Mouse (Mus musculus) gastrocnemius, postnatal 4 days (tissue): ENCODE data around the gene Hspa12b. TPM values are rescaled to one million over a fixed set of nuclear protein-coding genes. Genes with fewer than 3 reads are reported as not detected.
A peak's percentile ranks its signal among the peaks of the same experiment; 100 is the strongest.

Experiments used
- DNase-seq, 2 experiments: peaks; one replicate each; pipeline ENCODE4 v3.0.0; 2021 to 2022; ENCODE audit warnings: low spot score in 2 of 2, mixed read lengths in 2 of 2
- total RNA-seq, 2 experiments: library from RNA; stranded (reverse); gene quantifications; 2 replicates each; pipeline ENCODE4 v1.2.3; 2021

Gene Hspa12b
- total RNA-seq, 2 experiments from 2014 or later = 30.6 to 32.6 TPM

DNA sequence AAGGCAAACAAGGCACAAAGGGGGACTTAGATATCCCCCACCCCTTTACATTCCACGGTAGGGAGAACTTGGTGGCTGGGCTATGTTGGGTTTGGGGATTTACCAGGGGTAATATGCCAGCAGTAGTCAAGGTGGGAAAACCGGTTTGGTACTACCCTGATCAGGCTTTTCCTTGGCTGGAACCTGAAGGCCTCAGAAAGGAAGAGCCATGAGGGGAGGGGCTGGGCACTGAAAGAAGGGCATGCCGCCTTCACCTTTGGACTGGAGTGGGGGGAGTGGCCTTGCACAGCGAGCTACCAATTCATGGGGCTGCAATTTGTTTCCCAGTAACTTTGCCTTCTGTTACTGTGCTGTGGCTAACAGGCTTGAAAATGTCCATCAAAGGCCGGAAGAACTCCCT, 49.4 kb downstream of the Hspa12b start:
- DNase-seq = no peak

DNA sequence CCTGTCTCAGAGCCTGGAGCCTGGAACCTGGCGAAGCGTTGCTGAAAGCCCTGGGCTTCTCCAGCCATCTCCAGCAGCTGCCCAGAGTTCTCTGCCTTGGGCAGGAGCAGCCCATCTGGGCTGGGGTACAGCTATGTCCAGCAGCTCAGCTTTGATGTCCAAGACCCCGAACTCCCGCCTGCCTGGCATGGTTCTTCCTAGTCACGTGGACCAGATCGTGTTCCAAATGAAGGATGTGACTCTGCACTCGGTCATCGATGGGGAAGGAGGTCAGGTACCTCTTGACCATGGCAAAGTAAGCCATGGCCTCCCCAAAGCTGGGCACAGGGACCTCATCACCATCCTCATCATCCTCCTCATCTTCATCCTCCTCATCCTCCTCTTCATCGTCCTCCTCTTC, 50.9 kb downstream of the Hspa12b start:
- DNase-seq = no peak

DNA sequence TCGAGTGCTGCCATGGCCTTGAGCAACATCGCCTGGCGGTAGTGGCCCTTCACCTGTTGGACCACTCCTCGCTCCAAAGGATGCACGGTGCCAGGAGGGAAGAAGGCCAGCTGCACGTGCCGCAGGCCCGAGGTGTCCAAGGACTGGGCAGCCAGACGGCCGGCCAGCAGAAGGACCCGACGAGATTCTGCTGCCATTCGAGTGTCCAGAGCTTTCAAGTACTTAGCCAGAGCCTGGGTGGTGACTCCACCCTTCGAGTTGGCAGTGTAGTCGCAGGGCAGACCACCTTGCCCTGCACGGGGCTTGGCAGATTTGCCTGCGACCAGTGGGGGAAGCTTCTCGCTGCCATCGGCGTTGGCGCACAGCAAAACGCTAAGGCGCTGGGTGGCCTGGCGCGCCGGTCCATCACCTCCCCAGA, 51.8 kb downstream of the Hspa12b start:
- peak in 1 of 2 experiments; percentile 23 for DNase-seq

DNA sequence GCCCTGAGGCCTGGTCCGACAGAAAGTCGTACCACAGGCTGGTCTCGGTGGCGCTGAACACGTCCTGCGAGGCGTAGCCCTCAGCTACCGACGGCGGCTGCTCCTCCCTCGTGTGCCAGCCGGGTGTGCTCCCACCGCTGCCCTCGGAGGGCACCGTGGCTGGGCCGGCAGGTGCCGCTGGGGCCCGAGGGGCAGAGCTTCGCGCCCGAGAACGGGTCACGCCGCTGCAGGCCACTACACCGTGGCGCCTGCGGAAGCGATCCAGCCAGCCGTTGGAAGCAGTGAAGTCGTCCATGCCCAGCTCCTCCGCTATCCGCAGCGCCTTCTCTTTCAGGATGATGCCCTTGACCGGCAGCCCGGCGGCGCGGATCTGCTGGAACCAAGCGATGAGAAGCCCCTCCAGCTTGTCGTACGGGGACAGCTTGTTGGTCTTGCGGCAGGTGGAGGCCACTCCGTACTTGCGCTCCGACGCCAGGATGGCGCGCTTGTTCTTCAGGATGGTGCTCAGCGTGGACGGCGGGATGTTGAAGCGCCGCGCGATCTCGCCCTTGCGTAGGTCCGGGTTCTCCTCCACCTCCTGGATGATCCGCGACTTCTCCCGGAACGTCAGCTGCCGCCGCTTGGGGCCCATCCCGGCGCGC, 52.3 kb downstream of the Hspa12b start:
- peak; percentile 53 to 71 for DNase-seq

DNA sequence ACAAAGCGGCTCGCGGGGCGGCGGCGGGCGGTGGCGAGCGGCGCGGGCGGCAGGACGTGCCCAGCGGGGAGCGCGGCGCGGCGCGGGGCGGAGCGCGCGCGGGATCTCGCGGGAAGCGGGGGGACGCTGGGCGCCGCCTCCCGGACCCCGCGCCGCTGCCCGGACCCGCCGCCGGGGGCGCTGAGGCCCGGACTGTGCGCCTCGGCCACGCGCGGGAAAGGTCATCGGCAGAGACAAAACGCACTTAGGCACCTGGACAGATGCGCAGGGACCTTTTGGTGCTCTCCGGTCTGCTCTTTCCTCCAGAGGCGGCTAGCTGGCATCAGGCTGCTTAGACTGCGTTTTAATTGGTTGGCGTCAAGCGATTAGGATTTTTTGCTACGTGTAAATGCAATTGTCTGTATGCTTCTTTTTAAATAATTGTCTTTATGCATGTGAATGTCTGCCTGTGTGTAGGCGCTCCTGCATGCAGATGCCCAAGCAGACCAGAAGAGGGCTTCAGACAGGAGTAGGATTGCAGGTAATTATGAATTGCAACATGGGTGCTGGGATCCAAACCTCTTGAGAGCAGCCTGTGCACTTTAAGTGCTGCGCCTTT, 53.0 kb downstream of the Hspa12b start, which contains the start of gene Cenpb:
Cenpb (minus strand) TSS at position 78 of the 598 bp plus-strand sequence.
- peak; percentile 80 to 85 for DNase-seq

DNA sequence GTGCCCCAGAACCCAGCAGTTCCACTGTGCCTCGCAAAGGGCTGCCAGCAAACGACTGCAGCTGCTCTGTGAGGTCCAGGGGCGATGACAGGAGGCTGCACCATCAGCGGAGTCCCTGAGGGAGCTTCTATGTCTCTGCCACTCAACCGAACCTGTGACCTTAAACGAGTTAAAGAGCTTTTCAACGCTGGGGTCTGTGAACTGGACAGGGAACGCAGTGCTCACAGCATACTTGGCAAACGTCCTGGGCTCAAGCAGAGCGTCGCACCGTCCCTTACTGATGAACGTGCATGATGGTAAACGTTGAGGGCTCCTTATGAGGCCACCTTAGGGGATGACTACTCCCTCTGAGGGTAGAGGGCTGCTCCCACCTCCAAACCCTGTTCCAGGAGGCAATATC, 59.3 kb downstream of the Hspa12b start:
- peak in 1 of 2 experiments; percentile 24 for DNase-seq

DNA sequence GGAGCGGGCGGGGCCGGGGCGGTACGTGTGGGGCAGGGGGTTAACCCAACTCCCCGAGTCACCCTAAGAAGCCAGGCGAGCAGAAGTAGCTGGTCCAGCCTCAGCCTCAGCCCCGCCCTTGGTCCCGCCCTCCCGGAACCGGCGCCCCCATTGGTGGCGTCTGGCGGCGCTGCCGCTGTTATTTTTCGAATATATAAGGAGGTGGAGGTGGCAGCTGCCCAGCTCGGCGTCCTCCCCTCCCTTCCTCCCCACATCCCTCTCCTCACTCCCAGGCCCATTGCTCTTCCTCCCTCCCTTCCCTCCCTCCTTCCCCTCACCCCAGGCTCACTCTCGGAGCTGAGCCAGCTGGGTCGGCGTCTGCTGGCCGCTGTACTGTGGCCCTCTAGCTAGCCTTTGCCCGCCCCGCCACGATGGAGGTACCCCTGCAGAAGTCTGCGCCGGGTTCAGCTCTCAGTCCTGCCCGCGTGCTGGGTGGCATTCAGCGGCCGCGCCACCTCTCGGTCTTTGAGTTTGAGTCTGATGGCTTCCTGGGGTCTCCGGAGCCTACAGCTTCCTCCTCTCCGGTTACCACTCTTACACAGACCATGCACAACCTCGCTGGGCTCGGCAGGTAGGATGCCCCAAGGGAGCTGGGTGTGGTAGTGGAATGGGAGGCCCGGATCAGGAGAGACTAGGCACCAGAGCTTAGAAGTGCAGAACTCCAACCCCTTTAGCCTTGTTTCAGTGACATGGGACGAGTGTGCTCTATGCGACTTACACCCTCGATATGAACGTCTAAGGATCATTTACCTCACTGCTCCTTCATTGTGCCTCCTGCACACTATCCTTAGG, 59.9 kb downstream of the Hspa12b start, which contains the start of the genes Cdc25b and Spef1:
Cdc25b (plus strand) TSS at position 179 of the 831 bp plus-strand sequence.
Spef1 (minus strand) TSS at position 512 of the 831 bp plus-strand sequence.
- peak; percentile 78 to 88 for DNase-seq

DNA sequence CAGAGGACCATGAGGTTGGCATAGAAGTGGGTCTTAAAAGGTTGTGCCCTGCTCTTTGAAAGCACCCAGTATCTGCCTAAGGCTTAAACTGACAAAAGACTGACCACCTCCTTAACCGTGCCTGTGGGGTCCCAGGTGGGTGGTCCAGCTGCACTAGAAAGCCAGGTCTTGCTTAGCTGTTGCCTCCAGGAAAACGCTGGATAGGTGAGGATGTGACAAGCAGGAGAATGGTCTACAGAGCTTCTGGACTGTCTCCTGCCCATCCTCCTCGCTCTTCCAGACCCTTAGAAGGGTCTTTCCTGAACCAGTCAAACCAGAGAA, 60.5 kb downstream of the Hspa12b start:
- no peak for DNase-seq

DNA sequence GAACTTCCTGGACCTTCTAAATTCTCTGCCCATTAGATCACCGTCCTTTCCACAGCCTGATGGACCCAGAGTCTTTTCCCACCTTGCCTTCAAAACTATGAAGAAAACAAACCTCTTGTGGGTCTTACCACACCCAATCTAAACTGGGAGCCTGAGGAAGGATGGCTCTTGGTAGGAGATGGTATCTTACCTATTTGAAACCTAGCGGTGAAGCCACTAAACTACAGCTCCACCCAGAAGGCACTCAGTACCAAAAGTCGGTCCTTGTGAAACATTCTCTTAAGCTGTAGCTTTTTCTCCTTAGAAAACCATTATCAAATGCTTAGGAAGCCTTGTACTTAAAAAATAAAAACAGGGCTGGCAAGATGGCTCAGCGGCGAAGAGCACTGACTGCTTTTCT, 61.2 kb downstream of the Hspa12b start:
- DNase-seq = no peak

DNA sequence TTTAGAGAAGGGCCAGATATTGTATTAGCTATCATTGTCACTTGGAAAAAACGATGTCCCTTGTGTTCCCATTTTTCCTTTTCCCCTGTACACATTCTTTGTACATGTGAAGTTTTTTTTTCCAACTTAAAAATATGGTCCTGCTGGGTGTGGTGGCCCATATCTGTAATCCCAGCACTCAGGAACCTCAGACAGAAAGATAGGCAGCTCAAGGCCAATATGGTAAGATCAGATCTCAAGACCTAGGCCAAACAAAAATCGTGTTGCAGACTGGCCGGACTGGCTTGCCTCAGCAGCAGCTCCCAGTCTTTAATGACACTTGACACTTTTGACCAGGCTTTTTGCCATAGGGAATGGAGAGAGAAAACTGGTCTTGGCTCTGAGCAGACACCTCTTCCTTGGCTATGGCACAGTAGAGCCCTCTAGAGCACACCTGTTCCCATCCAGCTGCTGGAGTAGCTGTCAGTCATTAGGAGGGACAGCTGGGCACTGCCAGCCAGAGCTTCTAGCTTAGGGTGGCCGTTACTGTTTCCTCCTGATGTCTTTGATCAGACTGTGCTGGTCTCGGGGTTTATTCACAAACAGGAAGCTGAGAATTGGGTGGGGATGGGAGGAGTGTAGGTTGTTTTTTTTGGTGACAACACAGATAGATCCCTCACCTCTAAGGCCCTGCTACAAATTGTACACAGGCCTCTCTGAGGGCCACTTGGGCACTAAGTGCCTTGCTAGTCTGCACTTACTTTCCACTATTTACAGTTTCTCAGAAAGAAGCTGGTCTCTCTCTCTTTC, 62.6 kb downstream of the Hspa12b start:
- DNase-seq = no peak

DNA sequence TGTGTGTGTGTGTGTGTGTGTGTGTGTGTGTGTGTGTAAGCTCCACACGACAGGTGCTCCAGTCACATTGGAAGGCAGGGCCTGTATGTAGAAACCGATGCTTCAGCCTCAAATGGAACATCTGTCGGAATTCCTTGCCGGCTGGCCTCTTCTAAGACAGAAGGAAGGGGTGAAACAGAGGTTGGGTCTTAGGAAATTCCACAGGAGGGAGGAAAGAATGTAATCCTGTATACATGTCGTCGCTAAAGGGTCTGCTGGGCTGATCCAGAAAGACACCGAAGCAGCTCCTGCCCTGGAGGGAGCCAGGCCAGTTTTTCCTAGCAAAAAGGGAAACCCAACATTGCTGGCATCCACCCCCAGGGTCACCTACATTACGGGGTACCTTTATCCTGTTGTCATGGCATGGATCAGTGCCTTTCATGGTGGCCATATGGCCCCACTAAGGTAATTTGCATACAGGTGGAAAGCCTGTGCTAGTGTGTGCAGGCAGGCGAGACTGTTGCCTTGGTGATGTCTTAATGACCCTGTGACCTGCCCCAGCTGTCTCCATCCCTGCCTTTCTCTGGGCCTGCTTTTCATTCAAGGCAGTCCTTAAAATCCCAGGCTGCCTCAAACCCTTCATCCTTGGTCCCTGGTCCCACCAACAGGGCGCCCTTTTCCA, 63.4 kb downstream of the Hspa12b start:
- no peak for DNase-seq

DNA sequence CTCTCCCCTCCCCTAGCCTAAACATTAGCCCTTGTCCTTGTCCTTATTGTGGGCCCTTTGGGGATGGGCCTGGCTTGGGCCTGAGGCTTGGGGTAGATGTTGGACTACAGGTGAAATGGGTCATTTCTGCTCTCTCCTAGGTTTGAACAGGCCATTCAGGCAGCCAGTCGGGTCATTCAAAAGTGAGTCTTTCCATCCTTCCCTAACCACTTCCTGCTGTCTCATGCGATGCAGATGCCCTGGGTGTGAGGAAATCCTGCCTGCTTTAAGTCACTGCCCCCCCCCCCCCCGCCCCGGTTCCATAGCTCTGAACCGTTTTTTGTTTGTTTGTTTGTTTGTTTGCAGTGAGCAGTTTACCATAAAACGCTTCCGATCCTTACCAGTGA, 63.9 kb downstream of the Hspa12b start:
- no peak for DNase-seq

Other genes with a start within 250 kb of the Hspa12b start
- gene 4930402H24Rik, start 220.9 kb upstream of the Hspa12b start, total RNA-seq = 10 to 100 TPM; 23.7 to 27.3 TPM
- gene Atrn, start 220.8 kb upstream of the Hspa12b start, total RNA-seq = 10 to 100 TPM; 24.3 to 25.5 TPM
- gene Gfra4, start 84.2 kb upstream of the Hspa12b start, total RNA-seq = 1 to 10 TPM; 5.5 to 6.5 TPM
- 10 to 100 TPM; 13.2 to 15.2 TPM for gene Adam33, start 63.5 kb upstream of the Hspa12b start, total RNA-seq
- gene Siglec1, start 40.5 kb upstream of the Hspa12b start, total RNA-seq = 1 to 10 TPM; 2.5 to 2.9 TPM
- gene Gm11037, start 6.2 kb downstream of the Hspa12b start, total RNA-seq = not detected
- 10 to 100 TPM; 11.7 to 14.5 TPM for gene 1700037H04Rik, start 32.8 kb downstream of the Hspa12b start, total RNA-seq
- 10 to 100 TPM; 63.8 to 70.1 TPM for gene Cenpb, start 52.8 kb downstream of the Hspa12b start, total RNA-seq
- 10 to 100 TPM; 18.0 to 22.4 TPM for gene Cdc25b, start 59.7 kb downstream of the Hspa12b start, total RNA-seq
- 1 to 10 TPM; 5.8 to 6.6 TPM for gene Spef1, start 60.0 kb downstream of the Hspa12b start, total RNA-seq
- 10 to 100 TPM; 17.4 to 21.7 TPM for gene Ap5s1, start 79.8 kb downstream of the Hspa12b start, total RNA-seq
- 10 to 100 TPM; 23.5 to 26.9 TPM for gene Mavs, start 106.8 kb downstream of the Hspa12b start, total RNA-seq
- 10 to 100 TPM; 41.3 to 44.0 TPM for gene Pank2, start 135.2 kb downstream of the Hspa12b start, total RNA-seq
- 1 to 10 TPM; 6.0 to 7.0 TPM for gene Rnf24, start 225.6 kb downstream of the Hspa12b start, total RNA-seq